Mouse (Mus musculus) gastrocnemius, postnatal 25 days (tissue): ENCODE results near the gene Cpeb2. TPM values are rescaled to one million over a fixed set of nuclear protein-coding genes. Genes with fewer than 3 reads are reported as not detected.
A peak's percentile ranks its signal among the peaks of the same experiment; 100 is the strongest.

Experiments used
- DNase-seq: peaks from one replicate; pipeline ENCODE4 v3.0.0; 2022
- long read RNA-seq, 2 experiments: library from polyadenylated mRNA; stranded (forward); transcript quantifications; one replicate each; pipeline ENCODE4 v2.0.0; 2021
- total RNA-seq, 2 experiments: library from RNA; stranded (reverse); gene quantifications; 1 replicate in 1 of 2; 2 replicates in 1 of 2; pipeline ENCODE4 v1.2.3; 2021

Cpeb2 gene
- total RNA-seq: 1 to 10 TPM; 7.1 to 8.0 TPM
- long read RNA-seq, experiment 1, partial matches to known transcripts: 1 of 2 reads
- long read RNA-seq, experiment 1, other reads (novel, unspliced or antisense): 1 of 2 reads
- long read RNA-seq, experiment 2, full-length matches to known transcripts: 1 of 2 reads
- long read RNA-seq, experiment 2, partial matches to known transcripts: 0 of 2 reads
- long read RNA-seq, experiment 2, other reads (novel, unspliced or antisense): 1 of 2 reads

- peak; percentile 91 for DNase-seq
These were observed at the start of gene Cpeb2 for GRCm38 (mm10) chr5:43232480-43233315. Gene Cpeb2, plus strand, starts transcription at chr5:43233170.

GRCm38 (mm10) chr5:43183556-43183955 is 49.4 kb upstream of the Cpeb2 start:
- no peak for DNase-seq

GRCm38 (mm10) chr5:43184834-43185233 is 48.1 kb upstream of the Cpeb2 start:
- no peak for DNase-seq

- DNase-seq: no peak
These were observed 47.5 kb upstream of the Cpeb2 start for GRCm38 (mm10) chr5:43185478-43185877.

- no peak for DNase-seq
These were observed 32.3 kb upstream of the Cpeb2 start for GRCm38 (mm10) chr5:43200686-43201085.

- DNase-seq: no peak
These were observed 26.4 kb upstream of the Cpeb2 start for GRCm38 (mm10) chr5:43206495-43207053.

- DNase-seq: no peak
These were observed 15.5 kb upstream of the Cpeb2 start for GRCm38 (mm10) chr5:43217468-43217867.

GRCm38 (mm10) chr5:43217987-43218846 is 14.8 kb upstream of the Cpeb2 start:
- DNase-seq: no peak

GRCm38 (mm10) chr5:43218847-43219132 is 14.2 kb upstream of the Cpeb2 start:
- DNase-seq: no peak

GRCm38 (mm10) chr5:43223359-43223758 is 9.6 kb upstream of the Cpeb2 start:
- DNase-seq: no peak

GRCm38 (mm10) chr5:43224245-43224644 is 8.7 kb upstream of the Cpeb2 start:
- DNase-seq: no peak

GRCm38 (mm10) chr5:43226160-43226559 is 6.8 kb upstream of the Cpeb2 start:
- DNase-seq: no peak

GRCm38 (mm10) chr5:43227607-43228006 is 5.4 kb upstream of the Cpeb2 start:
- DNase-seq: no peak

- DNase-seq: no peak
These were observed 1.9 kb upstream of the Cpeb2 start for GRCm38 (mm10) chr5:43231061-43231460.

- DNase-seq: no peak
These were observed 856 bp upstream of the Cpeb2 start for GRCm38 (mm10) chr5:43232149-43232479.

- DNase-seq: peak; percentile 82
These were observed 579 bp downstream of the Cpeb2 start for GRCm38 (mm10) chr5:43233316-43234181.

- DNase-seq: peak; percentile 19
These were observed 1.6 kb downstream of the Cpeb2 start for GRCm38 (mm10) chr5:43234321-43235185.

GRCm38 (mm10) chr5:43235186-43235785 is 2.3 kb downstream of the Cpeb2 start:
- DNase-seq: no peak

- DNase-seq: no peak
These were observed 3.0 kb downstream of the Cpeb2 start for GRCm38 (mm10) chr5:43235997-43236396.

- no peak for DNase-seq
These were observed 3.5 kb downstream of the Cpeb2 start for GRCm38 (mm10) chr5:43236476-43236875.
